Mouse (Mus musculus) embryonic facial prominence, embryonic 14.5 days (tissue): ENCODE results near the gene Ahnak. TPM values are rescaled to one million over a fixed set of nuclear protein-coding genes. Genes with fewer than 3 reads are reported as not detected.

Experiments
- ATAC-seq: fragments of 200-750 bp; cut with Nextera tagmentation; 2 replicates; pipeline ENCODE4 v1.8.0; 2017; ENCODE audit warnings: low read depth, moderate number of reproducible peaks, moderate TSS enrichment
- DNase-seq: peaks from one replicate; pipeline ENCODE4 v3.0.0-alpha.2; 2015; ENCODE audit warnings: low spot score
- H3K27ac ChIP-seq: fragments of 300-500 bp; sonication (generic); replicated peaks from 2 replicates; pipeline ENCODE4 v1.5.1; 2014; ENCODE audit warnings: low read depth, mild to moderate bottlenecking, low read length, moderate library complexity
- H3K27me3 ChIP-seq: fragments of 300-500 bp; sonication (generic); replicated peaks from 2 replicates; pipeline ENCODE4 v1.6.1; 2014; ENCODE audit warnings: low read length; ENCODE audit not compliant: control insufficient read depth, insufficient read depth
- H3K36me3 ChIP-seq: fragments of 300-500 bp; sonication (generic); 2 replicates; pipeline ENCODE4 v1.6.1; 2014; ENCODE audit warnings: low read length, mixed read lengths; ENCODE audit not compliant: control insufficient read depth, insufficient read depth
- H3K4me1 ChIP-seq: fragments of 300-500 bp; sonication (generic); 2 replicates; pipeline ENCODE4 v1.6.1; 2014; ENCODE audit warnings: antibody characterized with exemption, low read length; ENCODE audit not compliant: control insufficient read depth, insufficient read depth
- H3K4me2 ChIP-seq: fragments of 300-500 bp; sonication (generic); 2 replicates; pipeline ENCODE4 v1.6.1; 2014; ENCODE audit warnings: low read depth, mild to moderate bottlenecking, low read length, moderate library complexity, mixed read lengths
- H3K4me3 ChIP-seq: fragments of 300-500 bp; sonication (generic); 2 replicates; pipeline ENCODE4 v1.5.1; 2014; ENCODE audit warnings: low read depth, mild to moderate bottlenecking, low read length
- H3K9ac ChIP-seq: fragments of 300-500 bp; sonication (generic); 2 replicates; pipeline ENCODE4 v1.6.1; 2014; ENCODE audit warnings: low read depth, mild to moderate bottlenecking, low read length, moderate library complexity, mixed read lengths
- H3K9me3 ChIP-seq: fragments of 300-500 bp; sonication (generic); 2 replicates; pipeline ENCODE4 v1.6.1; 2016; ENCODE audit warnings: low read length; ENCODE audit not compliant: control insufficient read depth
- WGBS: fragments of 180-500 bp; shearing (Covaris S2); extraction: QIAGEN DNeasy Blood & Tissue Kit; methylation state at CpG from one replicate; pipeline ENCODE4 v1.1.7; 2014; 5-methylcytosine and 5-hydroxymethylcytosine counted together
- polyA plus RNA-seq: library from polyadenylated mRNA; unstranded; fragments of >200 nt; fragmentation: Nextera tagmentation; extraction: Ambion mirVana; gene quantifications from 2 replicates; pipeline ENCODE4 v1.2.1, GENCODE M21; 2014

Ahnak gene
- polyA plus RNA-seq, 1 experiment from 2014 or later, result 57.6 TPM

GRCm38 (mm10) chr19:8976535-8976934 lies 12.5 kb upstream of the Ahnak start:
- Histone ChIP-seq H3K9ac (no peak overlapping the region), H3K27ac (no peak overlapping the region)

GRCm38 (mm10) chr19:8980771-8981170 lies 8.3 kb upstream of the Ahnak start:
- WGBS, result 52% methylated on average over 5 of the region's 5 CpGs
- H3K4me1 ChIP-seq, result peaks cover 20% of the 10 kb centered on the region
- no peak overlapping the region for H3K9ac ChIP-seq
- peaks cover 52% of the 10 kb centered on the region for H3K36me3 ChIP-seq
- H3K4me2 ChIP-seq, result no peak overlapping the region
- H3K4me3 ChIP-seq, result no peak overlapping the region
- ATAC-seq (no peak), DNase-seq (no peak)
- H3K27me3 ChIP-seq, result no peaks in the 10 kb centered on the region
- H3K27ac ChIP-seq, result peak overlapping the region; percentile 23; the same call in 1 of the 2 replicates
- H3K9me3 ChIP-seq, result no peaks in the 10 kb centered on the region

More at GRCm38 (mm10) chr19:8976535-8976934, 12.5 kb upstream of the Ahnak start:
- peak; percentile 86 for ATAC-seq
- Histone ChIP-seq H3K36me3 (peaks cover 94% of the 10 kb centered on the region), H3K4me3 (no peak overlapping the region), H3K4me2 (no peak overlapping the region), H3K4me1 (no peaks in the 10 kb centered on the region), H3K27me3 (no peaks in the 10 kb centered on the region), H3K9me3 (no peaks in the 10 kb centered on the region)
- peak; percentile 84 for DNase-seq
- WGBS, result 37% methylated on average over 3 of the region's 3 CpGs

- peaks cover 20% of the 10 kb centered on the region for H3K4me1 ChIP-seq
- WGBS, result 60% methylated on average over 2 of the region's 2 CpGs
- DNase-seq, result peak; percentile 87
- H3K9ac ChIP-seq, result no peak overlapping the region
- H3K36me3 ChIP-seq, result peaks cover 45% of the 10 kb centered on the region
- peak; percentile 53 for ATAC-seq
- H3K27ac ChIP-seq, result peak overlapping the region; percentile 35; the same call in 1 of the 2 replicates
- no peak overlapping the region for H3K4me3 ChIP-seq
- no peaks in the 10 kb centered on the region for H3K9me3 ChIP-seq
- no peaks in the 10 kb centered on the region for H3K27me3 ChIP-seq
- no peak overlapping the region for H3K4me2 ChIP-seq
Measured at GRCm38 (mm10) chr19:8981450-8982168, 7.5 kb upstream of the Ahnak start.

GRCm38 (mm10) chr19:8982303-8983149 lies 6.6 kb upstream of the Ahnak start:
- peak overlapping the region; percentile 71 for H3K27ac ChIP-seq

GRCm38 (mm10) chr19:8983150-8983650 lies 5.9 kb upstream of the Ahnak start:
- DNase-seq (peak; percentile 45), ATAC-seq (no peak)
- Histone ChIP-seq H3K4me3 (no peak overlapping the region), H3K9ac (no peak overlapping the region), H3K4me1 (peaks cover 26% of the 10 kb centered on the region), H3K36me3 (peaks cover 30% of the 10 kb centered on the region), H3K27ac (peak overlapping the region; percentile 71), H3K9me3 (no peaks in the 10 kb centered on the region), H3K27me3 (no peaks in the 10 kb centered on the region), H3K4me2 (no peak overlapping the region)
- WGBS, result 32% methylated on average over 4 of the region's 4 CpGs

More at GRCm38 (mm10) chr19:8982303-8983149, 6.6 kb upstream of the Ahnak start:
- ATAC-seq (peak; percentile 48; the same call in 1 of the 2 replicates), DNase-seq (peak; percentile 43)
- Histone ChIP-seq H3K27me3 (no peaks in the 10 kb centered on the region), H3K4me3 (no peak overlapping the region), H3K9ac (no peak overlapping the region), H3K4me2 (no peak overlapping the region), H3K36me3 (peaks cover 37% of the 10 kb centered on the region), H3K9me3 (no peaks in the 10 kb centered on the region), H3K4me1 (peaks cover 20% of the 10 kb centered on the region)
- WGBS, result 50% methylated on average over 5 of the region's 5 CpGs

GRCm38 (mm10) chr19:8984255-8984868 lies 4.7 kb upstream of the Ahnak start:
- H3K4me2 ChIP-seq, result peak overlapping the region; percentile 6; the same call in 1 of the 2 replicates

GRCm38 (mm10) chr19:8985891-8986290 lies 3.2 kb upstream of the Ahnak start:
- Histone ChIP-seq H3K4me3 (no peak overlapping the region), H3K4me2 (no peak overlapping the region), H3K9me3 (no peaks in the 10 kb centered on the region), H3K27ac (no peak overlapping the region), H3K9ac (no peak overlapping the region), H3K4me1 (peaks cover 33% of the 10 kb centered on the region), H3K36me3 (0 out of 2 replicates have a peak, but pooled peaks cover 3% of the 10 kb centered on the region), H3K27me3 (no peaks in the 10 kb centered on the region)
- 64% methylated on average over 5 of the region's 5 CpGs for WGBS
- DNase-seq (no peak), ATAC-seq (no peak)

More at GRCm38 (mm10) chr19:8984255-8984868, 4.7 kb upstream of the Ahnak start:
- ATAC-seq, result peak; percentile 17; the same call in 1 of the 2 replicates
- Histone ChIP-seq H3K27me3 (no peaks in the 10 kb centered on the region), H3K4me3 (no peak overlapping the region), H3K36me3 (peaks cover 18% of the 10 kb centered on the region), H3K27ac (peak overlapping the region; percentile 71), H3K9me3 (no peaks in the 10 kb centered on the region), H3K9ac (0 out of 2 replicates have a peak overlapping the region, but pooled peaks have one; percentile 3), H3K4me1 (peaks cover 33% of the 10 kb centered on the region)
- peak; percentile 93 for DNase-seq
- WGBS, result 8% methylated on average over 7 of the region's 7 CpGs

GRCm38 (mm10) chr19:8987816-8988215 lies 1.3 kb upstream of the Ahnak start:
- H3K4me2 ChIP-seq, result peak overlapping the region; percentile 81
- WGBS, result 32% methylated on average over 2 of the region's 2 CpGs
- no peaks in the 10 kb centered on the region for H3K27me3 ChIP-seq
- peak overlapping the region; percentile 99; the same call in 1 of the 2 replicates for H3K27ac ChIP-seq
- peak overlapping the region; percentile 21; the same call in 1 of the 2 replicates for H3K9ac ChIP-seq
- H3K9me3 ChIP-seq, result no peaks in the 10 kb centered on the region
- no peak for ATAC-seq
- no peaks in the 10 kb centered on the region for H3K36me3 ChIP-seq
- peaks cover 52% of the 10 kb centered on the region for H3K4me1 ChIP-seq
- peak; percentile 42 for DNase-seq
- H3K4me3 ChIP-seq, result no peak overlapping the region
